Mouse (Mus musculus) liver, adult 2 months (tissue): ENCODE measurements around the gene Gpkow.

Experiments used
- CTCF ChIP-seq: fragments of 200-500 bp; IDR thresholded peaks from 2 replicates; pipeline ENCODE4 v1.5.1; 2011; ENCODE audit warnings: low read depth, low read length, control low read depth
- POLR2A ChIP-seq: fragments of 200-500 bp; IDR thresholded peaks from 2 replicates; pipeline ENCODE4 v1.6.1; 2011; ENCODE audit warnings: low read length, control low read depth; ENCODE audit not compliant: insufficient read depth; ENCODE audit errors: extremely low read depth

- TF ChIP-seq POLR2A (no peak), CTCF (no peak)
These were observed 37.9 kb upstream of the Gpkow start for GRCm38 (mm10) chrX:7658785-7659589.
